Mouse (Mus musculus): Measurements from ENCODE around the gene Spata45.

- TF ChIP-seq CTCF (IDR thresholded peaks at IDR 0.05; ENCODE audit: low read depth) (no peak), EP300 (IDR thresholded peaks at IDR 0.05; ENCODE audit: low read depth) (no peak)
Observed at GRCm38 (mm10) chr1:191041352-191041751, 4.9 kb downstream of the Spata45 start.
